Mouse (Mus musculus): ENCODE data around the gene Slc26a11. TPM values are rescaled to one million over a fixed set of nuclear protein-coding genes. Genes with fewer than 3 reads are reported as not detected.
"Not testable (repeated sequence)": the region's sequence is repeated elsewhere in the genome, so short reads cannot be mapped to it uniquely, and the experiment has no call there.

Gene Slc26a11
- total RNA-seq, 2 experiments from 2014 or later: 2.4 to 2.8 TPM

GRCm38 (mm10) chr11:119359089-119359488 lies 3.7 kb downstream of the Slc26a11 start:
- no peak for DNase-seq (ENCODE audit: low spot score)

DNA sequence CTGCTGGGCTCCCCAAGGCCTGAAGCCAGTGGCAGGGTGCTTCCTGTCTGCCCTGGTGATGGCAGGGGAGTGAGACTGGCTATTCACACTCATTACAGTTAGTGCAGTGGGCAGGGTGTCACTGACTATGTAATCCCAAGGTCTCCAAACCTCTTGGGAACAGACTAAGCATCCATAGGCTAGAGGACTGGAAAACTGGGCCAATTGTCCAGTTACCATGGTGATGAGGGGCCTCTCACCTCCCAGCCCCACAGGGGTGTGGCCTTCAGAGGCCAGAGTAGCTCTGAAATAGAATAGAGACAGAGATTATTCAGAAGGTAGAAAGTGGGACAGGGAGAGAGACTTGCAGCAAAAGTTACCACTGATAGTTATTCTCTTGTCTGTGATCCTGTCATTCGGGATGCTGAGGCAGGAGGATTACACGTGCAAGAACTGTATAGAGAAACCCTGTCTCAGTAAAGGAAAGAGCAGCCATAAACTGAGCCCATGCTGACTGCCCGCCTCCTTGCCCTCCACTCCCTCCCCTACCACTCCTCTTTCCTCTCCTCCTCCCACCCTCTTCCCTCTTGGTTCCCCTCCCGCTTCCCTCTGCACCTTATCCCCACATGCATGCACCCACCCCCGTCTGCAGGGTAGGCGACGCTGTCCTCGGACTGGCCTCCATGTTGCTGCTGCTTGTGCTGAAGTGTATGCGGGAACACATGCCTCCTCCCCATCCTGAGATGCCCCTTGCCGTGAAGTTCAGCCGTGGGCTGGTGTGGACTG lies 7.6 kb downstream of the Slc26a11 start:
- no peak for DNase-seq (ENCODE audit: low spot score)

DNA sequence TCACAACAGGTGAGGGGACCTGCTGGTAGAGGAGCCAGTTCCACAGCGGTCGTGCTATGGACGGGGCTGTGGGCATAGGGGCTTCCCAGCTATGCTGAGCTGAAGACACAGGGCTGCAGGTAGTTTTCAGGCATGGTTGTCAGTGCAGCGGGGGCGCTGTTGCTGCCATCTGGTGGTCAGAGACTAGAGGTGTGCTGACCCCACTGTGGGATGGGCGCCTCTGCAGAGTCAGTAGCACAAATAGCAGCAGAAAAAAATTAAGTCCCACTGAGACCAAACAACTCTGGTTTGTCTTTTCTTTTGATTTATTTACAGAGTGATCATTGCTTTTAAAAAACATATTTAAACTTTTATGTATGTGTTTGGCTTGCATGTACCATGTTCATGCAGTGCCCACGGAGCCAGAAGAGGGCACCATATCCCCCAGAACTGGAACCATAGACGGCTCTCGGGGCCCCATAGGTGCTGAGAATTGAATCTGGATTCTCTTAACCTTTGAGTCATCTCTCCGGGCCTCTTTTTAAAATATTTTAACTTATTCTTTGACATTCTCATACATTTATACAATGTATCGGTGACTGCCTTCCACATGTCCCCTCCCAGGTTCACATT lies 8.3 kb downstream of the Slc26a11 start:
- peak; percentile 66 for DNase-seq (ENCODE audit: low spot score)

DNA sequence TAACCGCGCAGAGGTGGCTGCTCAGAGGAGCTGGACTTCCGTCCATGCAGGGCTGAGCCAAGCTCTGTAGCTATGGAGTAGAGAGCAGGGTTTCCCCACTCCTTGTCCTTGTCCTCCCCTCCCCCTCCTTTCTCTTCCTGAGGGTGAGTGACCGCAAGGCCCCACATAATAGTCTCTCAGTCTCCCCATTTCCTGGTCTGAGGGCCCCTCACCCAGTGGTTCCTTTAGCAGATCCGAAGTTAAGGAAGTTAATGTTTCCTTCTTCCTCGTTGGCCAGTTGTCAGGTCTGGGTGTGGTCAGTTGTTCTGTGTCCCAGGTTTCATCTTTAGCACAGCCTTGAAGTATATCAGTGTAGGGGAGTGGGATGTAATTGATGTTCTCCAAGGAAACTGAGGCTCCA lies 20.1 kb downstream of the Slc26a11 start:
- no peak for DNase-seq (ENCODE audit: low spot score)

DNA sequence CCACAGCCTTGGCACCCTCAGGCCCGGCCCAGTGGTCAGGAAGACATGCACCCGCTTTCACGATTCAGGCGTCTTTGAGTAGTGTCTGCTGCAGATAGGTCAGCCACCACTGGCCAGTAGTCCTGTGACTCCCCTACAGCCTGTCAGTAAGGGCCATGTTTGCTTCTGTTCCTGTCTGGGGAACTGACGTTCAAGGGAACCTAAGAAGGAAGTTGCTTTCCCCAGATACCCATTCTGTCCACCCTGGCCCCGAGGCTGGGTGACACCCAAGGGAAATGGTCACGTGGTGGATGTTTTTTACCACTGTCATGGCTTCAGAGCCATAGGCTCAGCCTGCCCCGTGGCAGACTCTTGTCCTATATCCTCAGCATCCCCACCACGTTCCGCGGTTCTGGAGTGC lies 22.0 kb downstream of the Slc26a11 start:
- no peak for DNase-seq (ENCODE audit: low spot score)

DNA sequence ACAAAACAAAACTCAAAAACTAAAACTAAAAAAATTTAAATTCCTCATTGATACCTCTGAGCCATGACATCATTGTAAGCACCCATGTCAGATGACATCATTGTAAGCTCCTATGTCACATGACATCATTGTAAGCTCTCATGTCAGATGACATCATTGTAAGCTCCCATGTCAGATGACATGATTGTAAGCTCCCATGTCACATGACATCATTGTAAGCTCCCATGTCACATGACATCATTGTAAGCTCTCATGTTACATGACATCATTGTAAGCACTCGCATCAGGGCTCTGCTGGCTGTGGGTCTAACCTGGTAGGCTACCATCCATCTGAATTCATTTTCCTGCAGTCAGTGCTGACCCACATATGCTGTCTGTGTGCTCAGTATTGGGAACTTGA lies 23.2 kb downstream of the Slc26a11 start:
- no peak for DNase-seq (ENCODE audit: low spot score)

GRCm38 (mm10) chr11:119381631-119382337 lies 26.4 kb downstream of the Slc26a11 start:
- DNase-seq (ENCODE audit: low spot score): no peak

- DNase-seq (ENCODE audit: low spot score): no peak
These were observed 27.0 kb downstream of the Slc26a11 start for GRCm38 (mm10) chr11:119382338-119382850.

DNA sequence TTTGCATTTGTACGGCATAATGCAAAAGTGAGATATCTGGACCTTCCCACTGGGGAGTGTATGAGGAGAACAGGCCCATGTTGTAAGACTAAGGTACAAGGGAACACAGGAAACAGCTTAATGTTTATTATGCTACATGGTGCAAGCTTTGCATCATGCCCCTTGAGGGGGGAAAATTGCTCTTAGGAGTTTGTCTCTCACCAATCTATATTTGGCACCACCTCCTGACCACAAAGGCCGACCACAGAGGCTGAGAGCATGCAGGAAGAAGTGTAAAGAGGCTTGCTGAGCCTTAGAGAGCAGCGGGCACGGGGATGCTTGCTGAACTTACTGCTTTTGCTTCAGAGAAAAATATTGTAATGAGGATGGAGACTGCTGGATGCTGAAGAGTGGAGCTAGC lies 29.5 kb downstream of the Slc26a11 start:
- DNase-seq (ENCODE audit: low spot score): no peak

DNA sequence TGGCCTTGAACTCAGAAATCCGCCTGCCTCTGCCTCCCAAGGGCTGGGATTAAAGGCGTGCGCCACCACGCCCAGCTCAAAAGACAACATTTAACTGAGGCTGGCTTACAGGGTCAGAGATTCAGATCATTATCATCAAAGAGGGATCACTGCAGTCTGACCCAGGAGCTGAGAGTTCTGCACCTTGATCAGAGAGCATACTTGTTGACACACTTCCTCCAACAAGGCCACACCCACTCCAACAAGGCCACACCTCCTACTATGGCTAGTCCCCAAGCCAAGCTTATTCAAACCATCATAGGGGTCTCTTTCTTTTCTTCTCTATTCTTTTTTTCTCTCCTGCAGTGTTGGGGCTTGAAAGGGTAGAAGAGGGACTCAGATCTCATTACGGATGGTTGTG lies 30.9 kb downstream of the Slc26a11 start:
- DNase-seq (ENCODE audit: low spot score): no peak

DNA sequence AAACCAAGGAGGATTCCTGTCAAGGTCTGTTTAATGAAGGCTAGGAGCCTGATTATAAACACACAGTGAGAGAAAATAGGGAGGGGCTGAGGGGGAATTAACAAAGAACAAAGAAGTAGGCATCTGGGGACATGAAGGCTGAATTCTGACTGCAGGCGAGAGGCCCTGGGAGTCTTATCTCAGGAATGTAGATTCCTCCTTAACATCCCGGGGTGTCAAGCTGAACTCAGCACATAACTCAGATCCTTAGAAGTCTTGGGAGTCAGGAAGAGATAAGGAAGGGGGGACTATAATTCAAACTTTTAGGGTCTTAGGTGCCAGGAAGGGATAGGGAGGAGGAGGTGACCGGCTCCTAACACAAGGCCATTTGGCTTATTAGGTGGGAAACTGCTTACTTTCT lies 31.9 kb downstream of the Slc26a11 start:
- not testable (repeated sequence) for DNase-seq (ENCODE audit: low spot score)

DNA sequence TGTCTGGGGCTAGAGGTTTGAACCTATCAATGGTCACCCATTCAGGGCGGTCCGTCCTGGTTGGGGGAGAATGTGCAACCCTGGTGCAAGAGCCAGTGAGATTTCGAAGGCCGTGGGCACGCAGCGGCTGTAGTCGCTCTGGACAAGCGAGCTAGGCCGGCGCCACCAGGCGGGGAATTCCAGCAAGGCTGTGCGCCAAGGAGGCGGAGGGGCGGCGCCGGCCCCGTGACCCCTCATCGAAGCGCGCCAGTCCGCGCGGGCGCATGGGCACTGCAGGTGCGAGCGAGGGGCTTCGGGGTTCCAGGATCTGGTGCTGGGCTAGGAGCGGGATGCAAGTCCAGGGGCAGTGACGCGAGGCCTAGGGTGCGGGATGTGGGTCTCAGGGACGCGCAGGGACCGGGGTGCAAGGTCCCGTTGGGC lies 34.5 kb downstream of the Slc26a11 start:
- DNase-seq (ENCODE audit: low spot score): peak; percentile 84

DNA sequence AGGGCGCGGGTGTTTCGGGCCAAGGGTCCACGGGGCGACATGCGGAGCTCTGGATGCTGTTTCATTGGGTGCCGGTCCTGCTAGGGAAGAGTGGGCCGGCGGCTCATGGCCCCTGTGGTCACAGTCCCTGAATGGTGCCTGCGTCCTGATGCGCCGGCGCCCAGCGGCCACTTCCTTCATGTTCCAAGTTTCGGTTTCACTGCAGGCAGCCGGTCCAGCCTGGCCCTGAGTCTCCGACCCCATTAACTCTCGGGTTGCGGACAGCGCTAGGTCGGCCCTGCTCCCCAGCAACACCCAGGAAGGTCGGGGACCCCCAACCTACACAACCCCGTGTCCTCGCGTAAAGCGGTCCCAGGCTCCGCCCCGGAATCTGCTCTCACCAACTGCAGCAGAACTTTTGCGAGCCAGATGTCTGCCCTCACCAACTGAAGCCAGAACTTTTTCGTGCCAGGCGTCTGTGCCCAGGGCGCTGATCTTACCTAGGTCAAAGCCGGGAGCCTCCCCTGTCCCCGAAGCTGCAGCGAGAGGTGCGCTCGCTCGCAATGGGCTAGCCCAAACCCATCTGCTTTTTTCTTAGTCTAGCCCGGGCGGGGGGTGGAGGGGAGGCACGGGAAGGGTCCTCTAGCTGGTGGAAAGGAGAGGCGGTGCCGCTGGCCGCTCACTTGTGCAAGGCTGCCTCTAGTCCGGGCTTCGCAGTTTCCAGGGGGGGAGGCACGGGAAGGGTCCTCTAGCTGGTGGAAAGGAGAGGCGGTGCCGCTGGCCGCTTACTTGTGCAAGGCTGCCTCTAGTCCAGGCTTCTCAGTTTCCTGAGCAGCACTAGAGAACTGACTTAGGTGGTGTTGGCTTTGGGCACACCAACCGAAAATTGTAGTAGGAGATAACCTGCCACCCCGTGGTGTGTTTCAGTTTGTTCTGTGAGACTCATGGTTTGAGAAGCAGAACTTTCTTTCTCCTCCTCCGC lies 35.2 kb downstream of the Slc26a11 start:
- peak; percentile 80 for DNase-seq (ENCODE audit: low spot score)

DNA sequence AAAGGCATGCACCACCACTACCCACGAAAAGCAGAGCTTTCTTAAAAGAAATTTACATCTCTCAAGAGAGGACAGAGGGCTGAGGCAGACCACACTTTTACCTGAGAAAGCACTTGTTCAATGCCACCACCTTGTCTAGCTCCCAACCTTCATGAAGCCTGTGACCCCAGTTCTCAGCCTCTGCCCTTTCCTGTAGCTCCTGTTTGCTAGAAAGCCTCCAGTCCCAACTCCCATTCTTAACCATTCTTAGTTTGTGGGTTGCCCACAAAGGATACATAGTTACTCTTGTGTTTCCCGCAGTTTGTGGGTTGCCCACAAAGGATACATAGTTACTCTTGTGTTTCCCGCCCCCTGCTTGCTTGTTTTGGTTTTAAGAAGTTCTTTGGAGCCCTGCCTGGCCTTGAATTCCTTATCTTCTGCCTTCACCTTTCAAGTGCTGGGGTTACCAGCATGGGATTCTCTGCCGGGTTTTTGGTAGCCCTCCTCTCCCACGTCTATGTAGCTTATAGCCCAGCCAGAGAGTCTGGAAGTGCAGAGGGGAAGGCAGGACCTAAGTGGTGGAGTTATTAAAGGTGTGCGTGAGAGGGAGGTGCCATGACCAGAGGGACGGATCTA lies 36.1 kb downstream of the Slc26a11 start:
- DNase-seq (ENCODE audit: low spot score): no peak

DNA sequence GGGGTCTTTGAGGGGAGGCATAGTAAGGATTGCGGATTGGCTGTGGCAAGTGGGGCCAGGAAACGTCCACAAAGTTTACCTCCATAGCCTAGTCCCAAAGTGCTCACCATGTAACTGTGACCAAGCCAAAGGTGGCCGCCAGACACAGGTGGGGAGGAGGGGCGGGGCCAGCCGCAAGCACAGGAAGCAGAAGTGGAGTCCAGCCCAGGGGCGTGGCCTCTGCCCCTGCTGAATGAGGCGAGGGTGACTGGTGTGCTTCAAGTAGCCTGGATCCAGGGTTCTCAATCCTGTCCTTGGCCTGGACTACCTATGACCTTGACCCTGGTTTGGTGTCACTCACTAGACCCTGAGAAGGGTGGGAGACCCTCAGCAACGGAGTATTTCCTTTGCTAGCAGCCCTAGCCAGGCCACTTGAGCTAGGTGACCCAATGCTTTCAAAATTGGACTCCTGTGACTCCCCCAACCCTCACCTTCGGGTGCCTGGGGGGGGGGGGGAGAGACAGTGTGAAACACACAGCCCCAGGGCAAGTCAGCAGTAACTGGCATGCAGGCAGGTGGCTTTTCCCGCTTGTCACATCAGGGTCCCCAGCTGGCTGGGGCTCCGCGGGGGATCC lies 36.8 kb downstream of the Slc26a11 start:
- peak; percentile 25 for DNase-seq (ENCODE audit: low spot score)

- peak; percentile 67 for DNase-seq (ENCODE audit: low spot score)
These were observed 37.6 kb downstream of the Slc26a11 start, which contains the start of gene Rnf213 for GRCm38 (mm10) chr11:119392800-119393482. Gene Rnf213 (plus strand): TSS chr11:119393100.

DNA sequence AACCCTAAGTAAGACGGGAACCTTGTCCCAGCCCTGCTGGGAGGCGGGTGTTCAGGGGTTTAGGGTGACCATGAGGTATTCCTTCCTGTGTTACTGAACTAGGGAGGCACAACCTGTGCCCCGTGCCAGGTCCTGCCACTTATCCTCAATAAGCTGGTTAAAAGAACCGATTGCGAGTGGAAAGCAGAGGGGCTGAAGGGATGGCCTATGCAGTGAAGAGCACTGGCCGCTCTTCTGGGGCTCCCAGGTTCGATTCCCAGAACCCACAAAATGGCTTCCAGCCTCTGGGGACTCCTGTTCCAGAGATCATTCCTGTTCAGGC lies 38.1 kb downstream of the Slc26a11 start:
- DNase-seq (ENCODE audit: low spot score): no peak

- DNase-seq (ENCODE audit: low spot score): no peak
These were observed 38.9 kb downstream of the Slc26a11 start for GRCm38 (mm10) chr11:119394210-119394609.

DNA sequence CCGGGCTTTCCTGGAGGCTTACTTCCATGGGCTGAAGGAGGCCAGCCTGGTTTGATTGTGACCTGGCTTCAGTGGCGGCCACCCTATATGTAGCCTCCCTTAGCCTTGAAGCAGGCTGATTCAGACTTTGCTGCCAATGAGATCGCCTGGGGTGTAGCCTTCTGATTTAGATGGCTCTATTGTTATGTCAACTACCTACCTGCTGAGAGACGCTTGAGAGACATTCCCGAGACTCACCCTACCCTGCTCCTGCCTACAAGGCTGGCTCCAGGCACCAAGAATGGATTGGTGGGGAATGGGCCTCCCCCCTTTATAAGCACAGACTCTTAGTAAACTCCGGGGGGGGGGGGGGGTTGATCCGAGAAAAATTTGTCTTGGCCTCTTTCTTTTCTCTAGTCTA lies 40.0 kb downstream of the Slc26a11 start:
- DNase-seq (ENCODE audit: low spot score): no peak

GRCm38 (mm10) chr11:119395931-119396330 lies 40.6 kb downstream of the Slc26a11 start:
- DNase-seq (ENCODE audit: low spot score): no peak

Data from gastrocnemius, adult 18-20 months (tissue).